Mouse (Mus musculus) heart, embryonic 13.5 days (tissue): Measurements from ENCODE around the gene Dkk2. TPM values are rescaled to one million over a fixed set of nuclear protein-coding genes. Genes with fewer than 3 reads are reported as not detected.

ENCODE experiments used
- ATAC-seq: fragments of 200-750 bp; cut with Nextera tagmentation; 2 replicates; pipeline ENCODE4 v1.8.0; 2017; ENCODE audit warnings: moderate TSS enrichment; ENCODE audit not compliant: insufficient number of reproducible peaks, low FRiP score, low TSS enrichment; ENCODE audit errors: extremely low read depth
- H3K27ac ChIP-seq: fragments of 300-500 bp; sonication (generic); replicated peaks from 2 replicates; pipeline ENCODE4 v1.5.1; 2015; ENCODE audit warnings: moderate library complexity, mild to moderate bottlenecking, inconsistent platforms
- H3K27me3 ChIP-seq: fragments of 300-500 bp; sonication (generic); replicated peaks from 2 replicates; pipeline ENCODE4 v1.6.1; 2015; ENCODE audit warnings: mild to moderate bottlenecking, inconsistent platforms
- H3K36me3 ChIP-seq: fragments of 300-500 bp; sonication (generic); 2 replicates; pipeline ENCODE4 v1.6.1; 2015; ENCODE audit warnings: mild to moderate bottlenecking, inconsistent platforms
- H3K4me1 ChIP-seq: fragments of 300-500 bp; sonication (generic); 2 replicates; pipeline ENCODE4 v1.6.1; 2015; ENCODE audit warnings: inconsistent platforms
- H3K4me2 ChIP-seq: fragments of 300-500 bp; sonication (generic); 2 replicates; pipeline ENCODE4 v1.6.1; 2015; ENCODE audit warnings: inconsistent platforms, mild to moderate bottlenecking, moderate library complexity
- H3K4me3 ChIP-seq: fragments of 300-500 bp; sonication (generic); 2 replicates; pipeline ENCODE4 v1.5.1; 2015; ENCODE audit warnings: moderate library complexity, mild to moderate bottlenecking, inconsistent platforms
- H3K9ac ChIP-seq: fragments of 300-500 bp; sonication (generic); 2 replicates; pipeline ENCODE4 v1.6.1; 2015; ENCODE audit warnings: inconsistent platforms, mild to moderate bottlenecking, moderate library complexity
- H3K9me3 ChIP-seq: fragments of 300-500 bp; sonication (generic); 2 replicates; pipeline ENCODE4 v1.6.1; 2016; ENCODE audit warnings: inconsistent platforms
- WGBS: fragments of 180-500 bp; shearing (Covaris S2); methylation state at CpG from one replicate; pipeline ENCODE4 v1.1.7; 2015; ENCODE audit warnings: mixed read lengths; 5-methylcytosine and 5-hydroxymethylcytosine counted together
- polyA plus RNA-seq: library from polyadenylated mRNA; unstranded; fragments of >200 nt; fragmentation: Nextera tagmentation; extraction: Ambion mirVana; gene quantifications from 2 replicates; pipeline ENCODE4 v1.2.1, GENCODE M21; 2015

The Dkk2 gene
- polyA plus RNA-seq, 1 experiment from 2014 or later: 1.4 TPM

GRCm38 (mm10) chr3:132084680-132085079 lies 412 bp upstream of the Dkk2 start:
- WGBS: 1% methylated on average over 8 of the region's 8 CpGs
- Histone ChIP-seq H3K4me3 (peak overlapping the region; percentile 53), H3K27ac (no peak overlapping the region), H3K4me1 (peaks cover 41% of the 10 kb centered on the region), H3K36me3 (no peaks in the 10 kb centered on the region), H3K9me3 (no peaks in the 10 kb centered on the region), H3K9ac (peak overlapping the region; percentile 60), H3K27me3 (peaks cover 26% of the 10 kb centered on the region), H3K4me2 (peak overlapping the region; percentile 88)
- ATAC-seq: no peak

GRCm38 (mm10) chr3:132085823-132086350 lies 795 bp downstream of the Dkk2 start:
- peak overlapping the region; percentile 88 for H3K4me2 ChIP-seq
- no peak for ATAC-seq
- WGBS: under 1% methylated on average over 23 of the region's 23 CpGs
- H3K9ac ChIP-seq: peak overlapping the region; percentile 60
- peaks cover 41% of the 10 kb centered on the region for H3K4me1 ChIP-seq
- no peaks in the 10 kb centered on the region for H3K9me3 ChIP-seq
- peaks cover 26% of the 10 kb centered on the region for H3K27me3 ChIP-seq
- H3K27ac ChIP-seq: no peak overlapping the region
- no peaks in the 10 kb centered on the region for H3K36me3 ChIP-seq
- peak overlapping the region; percentile 53 for H3K4me3 ChIP-seq

GRCm38 (mm10) chr3:132086461-132086860 lies 1.4 kb downstream of the Dkk2 start:
- WGBS: 25% methylated on average over 5 of the region's 5 CpGs
- H3K4me2 ChIP-seq: peak overlapping the region; percentile 88
- H3K27me3 ChIP-seq: peaks cover 26% of the 10 kb centered on the region
- ATAC-seq: no peak
- no peak overlapping the region for H3K9ac ChIP-seq
- peak overlapping the region; percentile 53 for H3K4me3 ChIP-seq
- no peaks in the 10 kb centered on the region for H3K36me3 ChIP-seq
- H3K9me3 ChIP-seq: no peaks in the 10 kb centered on the region
- H3K27ac ChIP-seq: no peak overlapping the region
- H3K4me1 ChIP-seq: peaks cover 41% of the 10 kb centered on the region

GRCm38 (mm10) chr3:132087011-132087486 lies 2.0 kb downstream of the Dkk2 start:
- ATAC-seq: no peak
- Histone ChIP-seq H3K9me3 (no peaks in the 10 kb centered on the region), H3K4me2 (peak overlapping the region; percentile 88), H3K36me3 (no peaks in the 10 kb centered on the region), H3K4me1 (peaks cover 41% of the 10 kb centered on the region), H3K4me3 (peak overlapping the region; percentile 53), H3K9ac (peak overlapping the region; percentile 71), H3K27me3 (peaks cover 26% of the 10 kb centered on the region), H3K27ac (no peak overlapping the region)
- under 1% methylated on average over 21 of the region's 21 CpGs for WGBS

GRCm38 (mm10) chr3:132092983-132093382 lies 7.9 kb downstream of the Dkk2 start:
- Histone ChIP-seq H3K27ac (no peak overlapping the region), H3K27me3 (no peaks in the 10 kb centered on the region), H3K4me1 (no peaks in the 10 kb centered on the region), H3K4me3 (no peak overlapping the region), H3K9me3 (no peaks in the 10 kb centered on the region), H3K36me3 (no peaks in the 10 kb centered on the region), H3K4me2 (no peak overlapping the region), H3K9ac (no peak overlapping the region)
- WGBS: 76% methylated on average over 3 of the region's 3 CpGs
- no peak for ATAC-seq

- H3K9ac ChIP-seq: no peak overlapping the region
- no peak overlapping the region for H3K27ac ChIP-seq
- H3K4me3 ChIP-seq: no peak overlapping the region
- no peaks in the 10 kb centered on the region for H3K27me3 ChIP-seq
- WGBS: 47% methylated on average over 6 of the region's 6 CpGs
- ATAC-seq: no peak
- no peaks in the 10 kb centered on the region for H3K36me3 ChIP-seq
- no peaks in the 10 kb centered on the region for H3K9me3 ChIP-seq
- no peaks in the 10 kb centered on the region for H3K4me1 ChIP-seq
- no peak overlapping the region for H3K4me2 ChIP-seq
Observed at GRCm38 (mm10) chr3:132096296-132096695, 11.2 kb downstream of the Dkk2 start.

- Histone ChIP-seq H3K4me1 (peaks cover 6% of the 10 kb centered on the region; the same call in 1 of the 2 replicates), H3K27ac (no peak overlapping the region), H3K4me3 (no peak overlapping the region), H3K4me2 (no peak overlapping the region), H3K27me3 (no peaks in the 10 kb centered on the region), H3K9ac (no peak overlapping the region), H3K36me3 (no peaks in the 10 kb centered on the region), H3K9me3 (no peaks in the 10 kb centered on the region)
- 59% methylated on average over 3 of the region's 3 CpGs for WGBS
- no peak for ATAC-seq
Observed at GRCm38 (mm10) chr3:132100746-132101145, 15.7 kb downstream of the Dkk2 start.

GRCm38 (mm10) chr3:132103020-132103419 lies 17.9 kb downstream of the Dkk2 start:
- 53% methylated on average over 9 of the region's 9 CpGs for WGBS
- Histone ChIP-seq H3K27me3 (no peaks in the 10 kb centered on the region), H3K9me3 (no peaks in the 10 kb centered on the region), H3K27ac (no peak overlapping the region), H3K9ac (no peak overlapping the region), H3K4me1 (peaks cover 6% of the 10 kb centered on the region; the same call in 1 of the 2 replicates), H3K4me3 (no peak overlapping the region), H3K36me3 (no peaks in the 10 kb centered on the region), H3K4me2 (peak overlapping the region; percentile 43)
- no peak for ATAC-seq

- no peaks in the 10 kb centered on the region for H3K9me3 ChIP-seq
- no peaks in the 10 kb centered on the region for H3K27me3 ChIP-seq
- no peak overlapping the region for H3K27ac ChIP-seq
- H3K36me3 ChIP-seq: no peaks in the 10 kb centered on the region
- 45% methylated on average over 7 of the region's 7 CpGs for WGBS
- ATAC-seq: no peak
- no peak overlapping the region for H3K4me3 ChIP-seq
- H3K4me2 ChIP-seq: peak overlapping the region; percentile 43
- H3K4me1 ChIP-seq: peaks cover 6% of the 10 kb centered on the region; the same call in 1 of the 2 replicates
- no peak overlapping the region for H3K9ac ChIP-seq
Observed at GRCm38 (mm10) chr3:132103454-132103853, 18.4 kb downstream of the Dkk2 start.

- Histone ChIP-seq H3K27me3 (no peaks in the 10 kb centered on the region), H3K4me1 (no peaks in the 10 kb centered on the region), H3K9ac (no peak overlapping the region), H3K27ac (no peak overlapping the region), H3K9me3 (no peaks in the 10 kb centered on the region), H3K36me3 (no peaks in the 10 kb centered on the region), H3K4me3 (no peak overlapping the region), H3K4me2 (no peak overlapping the region)
- no peak for ATAC-seq
- WGBS: 78% methylated on average over 7 of the region's 7 CpGs
Observed at GRCm38 (mm10) chr3:132115772-132116511, 30.9 kb downstream of the Dkk2 start.

- WGBS: 72% methylated on average over 5 of the region's 5 CpGs
- H3K9ac ChIP-seq: no peak overlapping the region
- H3K9me3 ChIP-seq: no peaks in the 10 kb centered on the region
- no peaks in the 10 kb centered on the region for H3K36me3 ChIP-seq
- no peaks in the 10 kb centered on the region for H3K4me1 ChIP-seq
- no peak for ATAC-seq
- no peak overlapping the region for H3K27ac ChIP-seq
- H3K27me3 ChIP-seq: no peaks in the 10 kb centered on the region
- H3K4me2 ChIP-seq: no peak overlapping the region
- no peak overlapping the region for H3K4me3 ChIP-seq
Observed at GRCm38 (mm10) chr3:132121344-132121743, 36.3 kb downstream of the Dkk2 start.

- Histone ChIP-seq H3K4me1 (no peaks in the 10 kb centered on the region), H3K27me3 (no peaks in the 10 kb centered on the region), H3K9me3 (no peaks in the 10 kb centered on the region), H3K9ac (no peak overlapping the region), H3K4me2 (no peak overlapping the region), H3K27ac (no peak overlapping the region), H3K36me3 (no peaks in the 10 kb centered on the region), H3K4me3 (no peak overlapping the region)
- 45% methylated on average over 4 of the region's 4 CpGs for WGBS
- ATAC-seq: no peak
Observed at GRCm38 (mm10) chr3:132122581-132122980, 37.5 kb downstream of the Dkk2 start.
